Mouse (Mus musculus): Measurements from ENCODE around the gene Olfr530. TPM values are rescaled to one million over a fixed set of nuclear protein-coding genes. Genes with fewer than 3 reads are reported as not detected.

Gene Olfr530
- total RNA-seq (2014; rRNA removed): not detected in 2 replicates
- not detected in 2 replicates for polyA plus RNA-seq (2012; rRNA removed)

- H3K36me3 ChIP-seq (ENCODE audit: control insufficient read depth, insufficient read depth, low read length): no peaks in the 10 kb centered on the region
- 44% methylated on average over 1 of the region's 1 CpGs for WGBS
- TF ChIP-seq POLR2A (IDR thresholded peaks at IDR 0.05; ENCODE audit: extremely low read depth, insufficient read depth, low read length) (no peak), CTCF (IDR thresholded peaks at IDR 0.05; ENCODE audit: low read depth, low read length) (no peak)
- no peaks in the 10 kb centered on the region for H3K4me1 ChIP-seq (ENCODE audit: control insufficient read depth, insufficient read depth, low read length)
- H3K9ac ChIP-seq (ENCODE audit: low read depth, low read length): no peak within 1 kb of the TSS
- no peak for DNase-seq (ENCODE audit: extremely low read depth, low read depth, low spot score)
- no peaks in the 10 kb centered on the region for H3K79me2 ChIP-seq (ENCODE audit: control insufficient read depth, insufficient read depth, low read length)
- no peak within 1 kb of the TSS for H3K27ac ChIP-seq (replicated peaks; ENCODE audit: insufficient read depth, low read depth, low read length)
- no peak within 1 kb of the TSS for H3K4me3 ChIP-seq (ENCODE audit: insufficient read depth, low read depth, low read length)
- no peaks in the 10 kb centered on the region for H3K27me3 ChIP-seq (ENCODE audit: control insufficient read depth, insufficient read depth, low read length)
These were observed at the start of gene Olfr530 for GRCm38 (mm10) chr7:140376231-140376630. TSS of gene Olfr530 (minus strand) at chr7:140376331.

GRCm38 (mm10) chr7:140421539-140421938 lies 45.4 kb upstream of the Olfr530 start, which contains the start of gene Olfr532:
TSS of gene Olfr532 (minus strand) at chr7:140421639.
- WGBS: 94% methylated on average over 1 of the region's 1 CpGs
- no peaks in the 10 kb centered on the region for H3K36me3 ChIP-seq (ENCODE audit: control insufficient read depth, insufficient read depth, low read length)
- TF ChIP-seq CTCF (IDR thresholded peaks at IDR 0.05; ENCODE audit: low read depth, low read length) (no peak), POLR2A (IDR thresholded peaks at IDR 0.05; ENCODE audit: extremely low read depth, insufficient read depth, low read length) (no peak)
- H3K9ac ChIP-seq (ENCODE audit: low read depth, low read length): no peak within 1 kb of the TSS
- H3K27ac ChIP-seq (replicated peaks; ENCODE audit: insufficient read depth, low read depth, low read length): no peak within 1 kb of the TSS
- H3K4me3 ChIP-seq (ENCODE audit: insufficient read depth, low read depth, low read length): no peak within 1 kb of the TSS
- H3K79me2 ChIP-seq (ENCODE audit: control insufficient read depth, insufficient read depth, low read length): no peaks in the 10 kb centered on the region
- no peaks in the 10 kb centered on the region for H3K4me1 ChIP-seq (ENCODE audit: control insufficient read depth, insufficient read depth, low read length)
- H3K27me3 ChIP-seq (ENCODE audit: control insufficient read depth, insufficient read depth, low read length): no peaks in the 10 kb centered on the region
- no peak for DNase-seq (ENCODE audit: extremely low read depth, low read depth, low spot score)

- no peaks in the 10 kb centered on the region for H3K79me2 ChIP-seq (ENCODE audit: control insufficient read depth, insufficient read depth, low read length)
- no peaks in the 10 kb centered on the region for H3K4me1 ChIP-seq (ENCODE audit: control insufficient read depth, insufficient read depth, low read length)
- 79% methylated on average over 1 of the region's 1 CpGs for WGBS
- no peak for TF ChIP-seq POLR2A (IDR thresholded peaks at IDR 0.05; ENCODE audit: extremely low read depth, insufficient read depth, low read length)
- TF ChIP-seq CTCF (IDR thresholded peaks at IDR 0.05; ENCODE audit: low read depth, low read length): no peak
- no peak for DNase-seq (ENCODE audit: extremely low read depth, low read depth, low spot score)
- no peak within 1 kb of the TSS for H3K4me3 ChIP-seq (ENCODE audit: insufficient read depth, low read depth, low read length)
- no peak within 1 kb of the TSS for H3K27ac ChIP-seq (replicated peaks; ENCODE audit: insufficient read depth, low read depth, low read length)
- H3K9ac ChIP-seq (ENCODE audit: low read depth, low read length): no peak within 1 kb of the TSS
- no peaks in the 10 kb centered on the region for H3K27me3 ChIP-seq (ENCODE audit: control insufficient read depth, insufficient read depth, low read length)
- H3K36me3 ChIP-seq (ENCODE audit: control insufficient read depth, insufficient read depth, low read length): no peaks in the 10 kb centered on the region
These were observed 26.7 kb upstream of the Olfr530 start, which contains the start of gene Olfr531 for GRCm38 (mm10) chr7:140402818-140403217. TSS of gene Olfr531 (minus strand) at chr7:140402918.

- H3K27me3 ChIP-seq (ENCODE audit: control insufficient read depth, insufficient read depth, low read length): no peaks in the 10 kb centered on the region
- no peaks in the 10 kb centered on the region for H3K79me2 ChIP-seq (ENCODE audit: control insufficient read depth, insufficient read depth, low read length)
These were observed 780 bp upstream of the Olfr530 start for GRCm38 (mm10) chr7:140376911-140377310.

GRCm38 (mm10) chr7:140374300-140374699 lies 1.8 kb downstream of the Olfr530 start:
- WGBS: 69% methylated on average over 4 of the region's 4 CpGs
- no peak overlapping the region for H3K4me3 ChIP-seq (ENCODE audit: insufficient read depth, low read depth, low read length)
- no peaks in the 10 kb centered on the region for H3K27me3 ChIP-seq (ENCODE audit: control insufficient read depth, insufficient read depth, low read length)
- no peak for DNase-seq (ENCODE audit: extremely low read depth, low read depth, low spot score)
- no peaks in the 10 kb centered on the region for H3K79me2 ChIP-seq (ENCODE audit: control insufficient read depth, insufficient read depth, low read length)
- TF ChIP-seq POLR2A (IDR thresholded peaks at IDR 0.05; ENCODE audit: extremely low read depth, insufficient read depth, low read length) (no peak), CTCF (IDR thresholded peaks at IDR 0.05; ENCODE audit: low read depth, low read length) (no peak)
- H3K36me3 ChIP-seq (ENCODE audit: control insufficient read depth, insufficient read depth, low read length): no peaks in the 10 kb centered on the region
- H3K27ac ChIP-seq (replicated peaks; ENCODE audit: insufficient read depth, low read depth, low read length): no peak overlapping the region
- H3K9ac ChIP-seq (ENCODE audit: low read depth, low read length): no peak overlapping the region
- no peaks in the 10 kb centered on the region for H3K4me1 ChIP-seq (ENCODE audit: control insufficient read depth, insufficient read depth, low read length)

More at GRCm38 (mm10) chr7:140376911-140377310, 780 bp upstream of the Olfr530 start:
- no peak for DNase-seq (ENCODE audit: extremely low read depth, low read depth, low spot score)
- H3K27ac ChIP-seq (replicated peaks; ENCODE audit: insufficient read depth, low read depth, low read length): no peak overlapping the region
- H3K9ac ChIP-seq (ENCODE audit: low read depth, low read length): no peak overlapping the region
- WGBS: 99% methylated on average over 2 of the region's 2 CpGs
- H3K4me1 ChIP-seq (ENCODE audit: control insufficient read depth, insufficient read depth, low read length): no peaks in the 10 kb centered on the region
- no peak for TF ChIP-seq CTCF (IDR thresholded peaks at IDR 0.05; ENCODE audit: low read depth, low read length)
- no peak for TF ChIP-seq POLR2A (IDR thresholded peaks at IDR 0.05; ENCODE audit: extremely low read depth, insufficient read depth, low read length)
- H3K4me3 ChIP-seq (ENCODE audit: insufficient read depth, low read depth, low read length): no peak overlapping the region
- no peaks in the 10 kb centered on the region for H3K36me3 ChIP-seq (ENCODE audit: control insufficient read depth, insufficient read depth, low read length)

- H3K9ac ChIP-seq (ENCODE audit: low read depth, low read length): no peak within 1 kb of the TSS
- TF ChIP-seq CTCF (IDR thresholded peaks at IDR 0.05; ENCODE audit: low read depth, low read length): no peak
- TF ChIP-seq POLR2A (IDR thresholded peaks at IDR 0.05; ENCODE audit: extremely low read depth, insufficient read depth, low read length): no peak
- WGBS: 66% methylated on average over 3 of the region's 3 CpGs
- no peak within 1 kb of the TSS for H3K27ac ChIP-seq (replicated peaks; ENCODE audit: insufficient read depth, low read depth, low read length)
- H3K4me1 ChIP-seq (ENCODE audit: control insufficient read depth, insufficient read depth, low read length): no peaks in the 10 kb centered on the region
- DNase-seq (ENCODE audit: extremely low read depth, low read depth, low spot score): no peak
- no peaks in the 10 kb centered on the region for H3K36me3 ChIP-seq (ENCODE audit: control insufficient read depth, insufficient read depth, low read length)
- H3K79me2 ChIP-seq (ENCODE audit: control insufficient read depth, insufficient read depth, low read length): no peaks in the 10 kb centered on the region
- H3K4me3 ChIP-seq (ENCODE audit: insufficient read depth, low read depth, low read length): no peak within 1 kb of the TSS
- H3K27me3 ChIP-seq (ENCODE audit: control insufficient read depth, insufficient read depth, low read length): no peaks in the 10 kb centered on the region
These were observed 14.6 kb downstream of the Olfr530 start, which contains the start of gene Olfr60 for GRCm38 (mm10) chr7:140361571-140361970. TSS of gene Olfr60 (minus strand) at chr7:140361671.

Data from liver, adult 2 months (tissue).